Mouse (Mus musculus) intestine, postnatal 0 days (tissue): ENCODE measurements around the gene Eif4ebp2. TPM values are rescaled to one million over a fixed set of nuclear protein-coding genes. Genes with fewer than 3 reads are reported as not detected.

Experiments
- ATAC-seq: fragments of 200-750 bp; cut with Nextera tagmentation; 2 replicates; pipeline ENCODE4 v1.8.0; 2017; ENCODE audit warnings: mild to moderate bottlenecking, moderate TSS enrichment, moderate library complexity
- H3K27ac ChIP-seq: fragments of 300-500 bp; sonication (generic); 2 replicates; pipeline ENCODE4 v1.5.1; 2014; ENCODE audit warnings: mild to moderate bottlenecking, low read depth, low read length, moderate library complexity
- H3K27me3 ChIP-seq: fragments of 300-500 bp; sonication (generic); replicated peaks from 2 replicates; pipeline ENCODE4 v1.6.1; 2014; ENCODE audit warnings: low read length, mixed read lengths; ENCODE audit not compliant: control insufficient read depth, insufficient read depth
- H3K36me3 ChIP-seq: fragments of 300-500 bp; sonication (generic); 2 replicates; pipeline ENCODE4 v1.6.1; 2014; ENCODE audit warnings: mild to moderate bottlenecking, moderate library complexity; ENCODE audit not compliant: control insufficient read depth, insufficient read depth
- H3K4me1 ChIP-seq: fragments of 300-500 bp; sonication (generic); replicated peaks from 2 replicates; pipeline ENCODE4 v1.6.1; 2014; ENCODE audit warnings: antibody characterized with exemption, low read length, mixed read lengths; ENCODE audit not compliant: control insufficient read depth, insufficient read depth
- H3K4me2 ChIP-seq: fragments of 300-500 bp; sonication (generic); replicated peaks from 2 replicates; pipeline ENCODE4 v1.6.1; 2014; ENCODE audit warnings: low read depth, mild to moderate bottlenecking, moderate library complexity
- H3K4me3 ChIP-seq: fragments of 300-500 bp; sonication (generic); 2 replicates; pipeline ENCODE4 v1.5.1; 2014; ENCODE audit warnings: low read depth, low read length
- H3K9ac ChIP-seq: fragments of 300-500 bp; sonication (generic); 2 replicates; pipeline ENCODE4 v1.6.1; 2014; ENCODE audit warnings: mild to moderate bottlenecking, low read depth, low read length
- H3K9me3 ChIP-seq: fragments of 300-500 bp; sonication (generic); 2 replicates; pipeline ENCODE4 v1.6.1; 2016; ENCODE audit warnings: mixed run types; ENCODE audit not compliant: control insufficient read depth
- CTCF ChIP-seq: sonication (generic); IDR thresholded peaks from 2 replicates; pipeline ENCODE4 v1.5.1; 2016; ENCODE audit warnings: low read depth, mild to moderate bottlenecking, control low read depth, antibody characterized with exemption, moderate library complexity
- WGBS: fragments of 180-500 bp; shearing (Covaris S2); extraction: QIAGEN DNeasy Blood & Tissue Kit; methylation state at CpG from one replicate; pipeline ENCODE4 v1.1.7; 2014; 5-methylcytosine and 5-hydroxymethylcytosine counted together
- polyA plus RNA-seq: library from polyadenylated mRNA; unstranded; fragments of >200 nt; fragmentation: Nextera tagmentation; extraction: Ambion mirVana; gene quantifications from 2 replicates; pipeline ENCODE4 v1.2.1, GENCODE M21; 2015

Eif4ebp2 gene
- polyA plus RNA-seq, 1 experiment from 2014 or later = 53.1 TPM

DNA sequence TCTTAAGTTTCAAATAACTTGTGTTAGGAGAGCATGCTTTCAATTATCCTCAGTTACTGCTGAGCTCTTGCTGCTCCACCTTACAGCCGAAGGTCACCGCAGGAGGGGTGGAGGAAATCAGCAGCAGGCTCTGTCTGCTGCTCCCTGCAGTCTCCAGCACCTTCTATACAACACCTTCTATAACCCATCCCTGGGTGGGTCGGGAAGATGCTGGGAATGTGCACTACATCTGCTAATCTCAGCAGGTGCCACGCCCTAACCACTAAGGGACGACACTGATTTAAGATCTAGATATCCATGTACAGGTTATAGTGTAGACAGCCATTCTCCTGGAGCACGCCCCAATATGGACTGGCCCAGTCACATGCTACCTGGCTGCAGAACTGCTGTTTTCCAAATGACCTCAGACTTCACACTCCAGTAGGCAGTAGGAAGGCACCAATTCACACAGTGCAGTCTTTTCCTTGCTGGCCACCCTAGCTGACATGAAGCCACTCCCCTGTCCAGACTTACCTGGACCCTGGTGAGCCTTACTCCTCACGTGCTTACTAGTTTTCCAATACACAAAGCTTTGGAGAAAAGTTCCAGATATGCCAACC is 12.2 kb downstream of the Eif4ebp2 start:
- 55% methylated on average over 7 of the region's 7 CpGs for WGBS
- no peaks in the 10 kb centered on the region for H3K27me3 ChIP-seq
- no peaks in the 10 kb centered on the region for H3K9me3 ChIP-seq
- H3K4me2 ChIP-seq = no peak overlapping the region
- H3K4me3 ChIP-seq = no peak overlapping the region
- H3K4me1 ChIP-seq = peaks cover 7% of the 10 kb centered on the region
- TF ChIP-seq CTCF = no peak
- H3K36me3 ChIP-seq = peaks cover 14% of the 10 kb centered on the region
- peak; percentile 75 for ATAC-seq
- H3K9ac ChIP-seq = no peak overlapping the region
- H3K27ac ChIP-seq = no peak overlapping the region

DNA sequence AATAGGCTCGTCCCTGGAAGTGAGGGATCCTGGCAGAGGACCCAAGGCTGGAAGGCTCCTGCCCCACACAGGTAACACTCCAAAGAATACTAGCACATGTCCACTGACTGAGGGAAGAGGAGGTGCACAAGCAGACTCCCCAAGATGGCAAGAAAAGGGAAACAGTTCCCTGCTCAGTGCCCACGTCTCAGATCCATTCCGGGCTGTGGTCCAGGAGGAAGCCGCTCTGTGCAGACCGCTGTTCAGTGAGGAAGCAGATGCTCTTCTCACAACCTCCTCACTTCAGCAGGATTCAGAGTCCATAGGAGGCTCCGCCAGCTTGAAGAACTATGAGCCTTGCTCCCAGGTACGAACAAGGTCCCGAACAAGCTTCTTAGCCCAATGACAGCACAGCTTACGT is 21.1 kb downstream of the Eif4ebp2 start:
- H3K9ac ChIP-seq = no peak overlapping the region
- H3K4me1 ChIP-seq = no peaks in the 10 kb centered on the region
- TF ChIP-seq CTCF = no peak
- H3K27ac ChIP-seq = no peak overlapping the region
- no peak overlapping the region for H3K4me2 ChIP-seq
- ATAC-seq = no peak
- no peaks in the 10 kb centered on the region for H3K9me3 ChIP-seq
- WGBS = 91% methylated on average over 9 of the region's 9 CpGs
- no peak overlapping the region for H3K4me3 ChIP-seq
- no peaks in the 10 kb centered on the region for H3K27me3 ChIP-seq
- peaks cover 58% of the 10 kb centered on the region for H3K36me3 ChIP-seq

DNA sequence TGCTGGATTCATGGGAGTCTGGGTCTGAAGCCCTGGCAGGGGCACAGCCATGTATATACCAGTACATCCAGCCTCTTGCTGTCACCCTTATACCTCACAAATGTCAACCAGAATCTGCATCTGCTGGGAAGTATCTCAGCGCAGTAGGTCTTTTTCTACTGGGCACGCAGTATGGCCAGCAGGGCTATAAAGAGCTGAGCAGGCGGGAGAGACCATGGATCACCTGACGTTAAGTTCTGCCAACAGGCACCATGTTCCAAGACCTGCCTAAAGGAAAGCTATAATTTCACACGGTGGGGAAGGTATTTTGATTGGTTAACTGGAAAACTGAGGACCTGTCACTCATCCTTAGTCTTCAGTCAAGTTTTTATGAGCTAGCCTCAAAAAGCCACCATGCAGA is 23.4 kb downstream of the Eif4ebp2 start:
- WGBS = 91% methylated on average over 5 of the region's 5 CpGs
- H3K27me3 ChIP-seq = no peaks in the 10 kb centered on the region
- H3K4me1 ChIP-seq = no peaks in the 10 kb centered on the region

DNA sequence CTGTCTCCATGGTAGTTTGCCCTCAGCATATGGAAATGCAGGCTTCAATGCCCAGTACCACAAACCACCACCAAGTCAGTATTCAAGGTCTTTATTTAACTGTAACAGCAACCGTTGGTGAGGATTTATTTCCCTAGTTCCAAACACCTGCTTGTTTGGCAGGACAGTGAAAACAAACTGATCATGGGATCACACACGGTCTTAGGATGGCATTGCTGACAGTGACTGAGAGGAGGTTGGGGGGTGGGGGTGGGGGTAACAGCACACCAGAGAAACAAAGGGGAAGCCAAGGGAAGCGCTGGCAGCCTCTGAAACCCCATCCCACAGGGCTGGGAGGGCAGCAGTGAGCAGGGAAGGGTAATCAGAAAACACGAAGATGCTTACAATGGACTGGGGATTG is 24.0 kb downstream of the Eif4ebp2 start:
- no peak for TF ChIP-seq CTCF
- H3K4me1 ChIP-seq = no peaks in the 10 kb centered on the region
- no peaks in the 10 kb centered on the region for H3K27me3 ChIP-seq
- no peak overlapping the region for H3K4me3 ChIP-seq
- no peak overlapping the region for H3K27ac ChIP-seq
- H3K4me2 ChIP-seq = no peak overlapping the region
- H3K36me3 ChIP-seq = peaks cover 34% of the 10 kb centered on the region
- 57% methylated on average over 4 of the region's 4 CpGs for WGBS
- no peak overlapping the region for H3K9ac ChIP-seq
- ATAC-seq = no peak
- no peaks in the 10 kb centered on the region for H3K9me3 ChIP-seq

More for the DNA sequence above, 23.4 kb downstream of the Eif4ebp2 start:
- Histone ChIP-seq H3K4me3 (no peak overlapping the region), H3K27ac (no peak overlapping the region), H3K4me2 (no peak overlapping the region), H3K36me3 (peaks cover 40% of the 10 kb centered on the region), H3K9me3 (no peaks in the 10 kb centered on the region), H3K9ac (no peak overlapping the region)
- ATAC-seq = no peak
- no peak for TF ChIP-seq CTCF

DNA sequence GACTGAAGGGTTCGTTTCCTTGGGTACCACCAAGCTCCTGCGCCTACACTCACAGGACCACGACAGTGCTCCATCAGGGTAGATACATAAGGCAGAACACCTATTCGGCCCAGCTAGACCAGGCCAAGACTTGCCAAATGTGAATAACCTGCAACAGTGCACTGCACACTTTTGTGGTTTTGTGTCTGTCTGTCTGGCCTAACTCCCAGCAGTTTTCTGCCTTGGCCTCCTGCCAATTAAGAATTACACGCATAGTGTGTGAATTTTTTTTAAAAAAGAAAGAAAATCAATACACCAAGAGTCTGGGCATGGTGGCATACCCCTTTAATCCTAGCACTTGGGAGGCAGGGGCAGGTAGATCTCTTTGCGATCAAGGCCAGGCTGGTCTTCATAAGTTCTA is 24.5 kb downstream of the Eif4ebp2 start:
- peaks cover 30% of the 10 kb centered on the region for H3K36me3 ChIP-seq
- WGBS = 77% methylated on average over 6 of the region's 6 CpGs
- no peak overlapping the region for H3K9ac ChIP-seq
- H3K9me3 ChIP-seq = no peaks in the 10 kb centered on the region
- no peak for TF ChIP-seq CTCF
- no peaks in the 10 kb centered on the region for H3K27me3 ChIP-seq
- no peak overlapping the region for H3K4me3 ChIP-seq
- no peak for ATAC-seq
- no peaks in the 10 kb centered on the region for H3K4me1 ChIP-seq
- no peak overlapping the region for H3K27ac ChIP-seq
- H3K4me2 ChIP-seq = no peak overlapping the region

DNA sequence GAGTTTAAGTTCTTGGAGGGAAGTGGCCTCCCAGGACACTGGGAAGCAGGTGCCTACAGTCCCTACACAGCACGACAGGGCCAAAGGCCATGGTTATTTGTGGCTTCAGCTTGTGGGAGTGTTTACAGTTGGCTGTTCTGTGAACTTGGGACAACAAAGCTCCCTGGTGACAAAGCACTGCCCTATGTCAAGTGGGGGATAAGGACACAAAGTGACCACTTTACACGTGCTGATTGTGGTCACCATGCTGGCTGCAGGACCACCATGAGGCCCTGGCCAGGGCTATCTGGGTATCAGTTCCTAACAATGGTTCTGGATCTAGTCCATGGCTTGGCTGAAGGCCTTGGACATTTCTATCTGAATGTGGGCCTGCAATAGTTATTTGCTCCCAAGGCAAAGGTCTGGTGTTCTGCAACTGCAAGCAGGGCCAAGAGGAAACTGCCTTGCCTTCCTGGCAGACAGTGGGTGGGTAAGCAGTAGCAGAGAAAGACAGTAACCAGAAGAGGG is 26.2 kb downstream of the Eif4ebp2 start:
- Histone ChIP-seq H3K4me3 (no peak overlapping the region), H3K27ac (peak overlapping the region; percentile 41), H3K9ac (no peak overlapping the region), H3K9me3 (no peaks in the 10 kb centered on the region), H3K4me2 (no peak overlapping the region), H3K27me3 (no peaks in the 10 kb centered on the region), H3K36me3 (peaks cover 20% of the 10 kb centered on the region), H3K4me1 (no peaks in the 10 kb centered on the region)
- ATAC-seq = peak; percentile 55; the same call in 1 of the 2 replicates
- WGBS = 35% methylated on average over 2 of the region's 2 CpGs
- TF ChIP-seq CTCF = no peak

DNA sequence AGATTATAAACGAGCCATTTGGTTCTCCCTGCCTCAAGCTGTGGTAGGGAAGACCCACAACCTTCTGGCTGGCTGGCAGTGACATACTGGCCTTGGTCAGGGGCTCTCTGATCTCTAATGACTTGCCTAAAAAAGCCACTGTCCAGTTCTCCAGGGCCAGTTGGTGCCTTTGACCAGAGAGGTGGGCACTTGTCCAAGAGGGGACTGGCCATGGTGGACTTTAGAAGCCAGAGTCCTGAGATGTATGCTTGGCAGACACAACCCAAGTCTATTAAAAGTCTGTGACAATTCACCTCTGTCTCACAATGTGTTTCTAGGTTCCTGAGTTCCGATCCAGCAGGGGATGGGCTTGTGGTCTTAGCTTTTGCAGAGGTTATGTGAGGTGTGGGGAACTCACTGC is 27.4 kb downstream of the Eif4ebp2 start:
- TF ChIP-seq CTCF = no peak
- H3K4me3 ChIP-seq = no peak overlapping the region
- H3K9ac ChIP-seq = no peak overlapping the region
- H3K4me2 ChIP-seq = no peak overlapping the region
- H3K36me3 ChIP-seq = peaks cover 8% of the 10 kb centered on the region
- H3K27me3 ChIP-seq = peaks cover 2% of the 10 kb centered on the region; the same call in 1 of the 2 replicates
- WGBS = 54% methylated on average over 2 of the region's 2 CpGs
- no peak overlapping the region for H3K27ac ChIP-seq
- no peak for ATAC-seq
- H3K4me1 ChIP-seq = no peaks in the 10 kb centered on the region
- H3K9me3 ChIP-seq = no peaks in the 10 kb centered on the region
